Mouse (Mus musculus): Measurements from ENCODE around the gene U2surp.
"Not testable (repeated sequence)": the region's sequence is repeated elsewhere in the genome, so short reads cannot be mapped to it uniquely, and the experiment has no call there.

Gene U2surp

GRCm38 (mm10) chr9:95539176-95539800 lies 27.5 kb upstream of the U2surp start:
- DNase-seq (ENCODE audit: extremely low read depth, low read depth, low spot score), result no peak

GRCm38 (mm10) chr9:95533817-95534216 lies 22.0 kb upstream of the U2surp start:
- no peak for DNase-seq (ENCODE audit: extremely low read depth, low read depth, low spot score)

- DNase-seq (ENCODE audit: extremely low read depth, low read depth, low spot score), result no peak
These were observed 19.3 kb upstream of the U2surp start for GRCm38 (mm10) chr9:95531144-95531543.

GRCm38 (mm10) chr9:95527676-95528075 lies 15.9 kb upstream of the U2surp start:
- no peak for DNase-seq (ENCODE audit: extremely low read depth, low read depth, low spot score)

GRCm38 (mm10) chr9:95525961-95526360 lies 14.2 kb upstream of the U2surp start:
- no peak for DNase-seq (ENCODE audit: extremely low read depth, low read depth, low spot score)

- DNase-seq (ENCODE audit: extremely low read depth, low read depth, low spot score), result no peak
These were observed 13.6 kb upstream of the U2surp start for GRCm38 (mm10) chr9:95525376-95525775.

- no peak for DNase-seq (ENCODE audit: extremely low read depth, low read depth, low spot score)
These were observed 10.8 kb upstream of the U2surp start for GRCm38 (mm10) chr9:95522561-95522960.

GRCm38 (mm10) chr9:95521566-95521965 lies 9.8 kb upstream of the U2surp start:
- no peak for DNase-seq (ENCODE audit: extremely low read depth, low read depth, low spot score)

- DNase-seq (ENCODE audit: extremely low read depth, low read depth, low spot score), result no peak
These were observed 9.2 kb upstream of the U2surp start for GRCm38 (mm10) chr9:95521031-95521430.

GRCm38 (mm10) chr9:95520563-95520962 lies 8.8 kb upstream of the U2surp start:
- DNase-seq (ENCODE audit: extremely low read depth, low read depth, low spot score), result no peak

- DNase-seq (ENCODE audit: extremely low read depth, low read depth, low spot score), result not testable (repeated sequence)
These were observed 2.6 kb upstream of the U2surp start for GRCm38 (mm10) chr9:95514361-95514760.

GRCm38 (mm10) chr9:95513776-95514175 lies 2.0 kb upstream of the U2surp start:
- no peak for DNase-seq (ENCODE audit: extremely low read depth, low read depth, low spot score)

GRCm38 (mm10) chr9:95512331-95513030 lies 685 bp upstream of the U2surp start:
- DNase-seq (ENCODE audit: extremely low read depth, low read depth, low spot score), result no peak

GRCm38 (mm10) chr9:95510693-95511404 lies 947 bp downstream of the U2surp start:
- no peak for DNase-seq (ENCODE audit: extremely low read depth, low read depth, low spot score)

- no peak for DNase-seq (ENCODE audit: extremely low read depth, low read depth, low spot score)
These were observed 6.1 kb downstream of the U2surp start for GRCm38 (mm10) chr9:95505666-95506065.

- DNase-seq (ENCODE audit: extremely low read depth, low read depth, low spot score), result no peak
These were observed 11.9 kb downstream of the U2surp start for GRCm38 (mm10) chr9:95499848-95500247.

GRCm38 (mm10) chr9:95495038-95495437 lies 16.8 kb downstream of the U2surp start:
- DNase-seq (ENCODE audit: extremely low read depth, low read depth, low spot score), result no peak

GRCm38 (mm10) chr9:95493393-95493792 lies 18.4 kb downstream of the U2surp start:
- no peak for DNase-seq (ENCODE audit: extremely low read depth, low read depth, low spot score)

- no peak for DNase-seq (ENCODE audit: extremely low read depth, low read depth, low spot score)
These were observed 21.8 kb downstream of the U2surp start for GRCm38 (mm10) chr9:95490003-95490402.

GRCm38 (mm10) chr9:95488861-95489260 lies 22.9 kb downstream of the U2surp start:
- DNase-seq (ENCODE audit: extremely low read depth, low read depth, low spot score), result no peak

- no peak for DNase-seq (ENCODE audit: extremely low read depth, low read depth, low spot score)
These were observed 31.8 kb downstream of the U2surp start for GRCm38 (mm10) chr9:95479981-95480380.

- DNase-seq (ENCODE audit: extremely low read depth, low read depth, low spot score), result no peak
These were observed 33.4 kb downstream of the U2surp start for GRCm38 (mm10) chr9:95478443-95478842.
